Mouse (Mus musculus): Measurements from ENCODE around the gene Mars.

DNA sequence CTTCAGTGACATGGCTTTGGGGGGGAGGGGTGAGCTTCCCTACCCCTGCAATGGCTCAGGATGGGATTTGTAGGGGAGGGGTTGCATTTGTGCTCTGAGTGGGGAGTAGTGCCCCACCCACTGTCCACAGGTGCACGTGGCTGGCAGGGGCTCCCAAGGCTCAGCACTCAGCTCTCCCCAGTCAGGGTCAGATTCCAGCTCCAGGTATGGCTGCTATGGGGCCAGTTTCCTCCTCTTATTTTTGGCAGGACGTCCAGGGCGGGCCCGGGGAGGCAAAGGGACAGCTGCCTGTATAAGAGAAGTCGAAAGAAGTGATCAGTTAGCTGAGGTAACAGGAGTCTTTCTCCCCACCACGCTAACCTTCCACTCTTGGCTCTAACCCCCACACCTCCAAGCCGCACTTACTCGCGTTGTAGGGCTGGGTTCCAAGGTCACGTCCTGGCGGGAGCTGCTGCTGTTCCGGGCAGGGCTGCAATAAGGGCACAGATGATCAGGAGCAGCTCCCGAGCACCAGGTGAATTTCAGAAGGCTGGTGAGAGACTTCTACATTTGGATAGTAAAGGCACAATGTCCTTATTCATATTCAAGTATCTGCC lies 28.9 kb downstream of the Mars start:
- TF ChIP-seq CTCF (IDR thresholded peaks at IDR 0.05; ENCODE audit: borderline replicate concordance, insufficient read depth, low read length) (no peak), POLR2A (IDR thresholded peaks at IDR 0.05; ENCODE audit: low read depth, low read length) (no peak)
